Mouse (Mus musculus): ENCODE data around the gene Gys2. TPM values are rescaled to one million over a fixed set of nuclear protein-coding genes. Genes with fewer than 3 reads are reported as not detected.
A peak's percentile ranks its signal among the peaks of the same experiment; 100 is the strongest.
"Not testable (repeated sequence)": the region's sequence is repeated elsewhere in the genome, so short reads cannot be mapped to it uniquely, and the experiment has no call there.

Gene Gys2
- polyA plus RNA-seq, 1 experiment from 2014 or later = 0.11 TPM

GRCm38 (mm10) chr6:142507033-142507784, 34.3 kb upstream of the Gys2 start:
- Histone ChIP-seq H3K9me3 (replicated peaks; ENCODE audit: control insufficient read depth, low read length) (no peaks in the 10 kb centered on the region), H3K4me3 (ENCODE audit: low read length) (peak overlapping the region; percentile 86), H3K27me3 (ENCODE audit: control insufficient read depth, insufficient read depth, low read length) (no peaks in the 10 kb centered on the region), H3K36me3 (ENCODE audit: control insufficient read depth, insufficient read depth) (peaks cover 16% of the 10 kb centered on the region), H3K4me1 (ENCODE audit: control insufficient read depth, insufficient read depth, low read length) (peaks cover 23% of the 10 kb centered on the region), H3K4me2 (ENCODE audit: low read depth, low read length) (peak overlapping the region; percentile 81), H3K27ac (ENCODE audit: low read length) (peak overlapping the region; percentile 97), H3K9ac (ENCODE audit: low read length) (peak overlapping the region; percentile 92)
- peak; percentile 39 for ATAC-seq (replicated peaks; ENCODE audit: extremely low read depth, insufficient read depth, low FRiP score)
- 3% methylated on average over 30 of the region's 30 CpGs for WGBS

DNA sequence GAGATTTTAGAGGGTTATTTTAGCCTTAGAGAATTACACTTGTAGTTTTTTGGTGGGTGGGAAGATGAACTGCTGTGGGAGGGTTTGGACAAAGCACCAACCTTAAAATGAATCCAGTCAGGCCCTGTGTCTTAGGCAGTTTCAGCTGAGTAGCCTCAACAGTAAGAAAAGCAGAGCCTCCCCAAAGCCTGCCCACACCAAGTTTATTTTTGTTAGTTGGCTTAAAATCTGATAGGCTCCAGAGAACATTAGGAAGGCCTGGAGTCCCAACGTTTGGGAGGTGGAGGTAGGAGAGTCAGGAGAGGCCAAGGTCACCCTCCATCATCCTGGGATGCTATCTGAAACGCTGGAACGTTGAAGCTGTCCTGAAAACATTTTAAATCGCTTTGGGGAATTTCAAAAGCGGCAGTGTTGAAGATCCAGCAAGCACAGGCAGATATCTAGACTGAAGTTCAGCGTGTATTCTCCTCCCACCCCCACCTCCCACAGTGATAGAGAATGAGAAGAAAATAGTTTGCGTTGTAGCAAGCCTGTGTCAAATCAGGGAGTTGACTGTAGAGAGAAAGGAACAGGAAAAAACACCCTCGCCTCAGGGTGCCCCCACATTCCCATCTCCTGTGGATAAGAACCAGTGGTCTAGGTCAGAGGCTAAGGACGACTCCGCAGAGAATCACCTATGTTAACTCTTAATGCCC, 33.6 kb upstream of the Gys2 start:
- peak overlapping the region; percentile 92 for H3K9ac ChIP-seq (ENCODE audit: low read length)
- H3K27me3 ChIP-seq (ENCODE audit: control insufficient read depth, insufficient read depth, low read length) = no peaks in the 10 kb centered on the region
- peak overlapping the region; percentile 86 for H3K4me3 ChIP-seq (ENCODE audit: low read length)
- peaks cover 26% of the 10 kb centered on the region for H3K4me1 ChIP-seq (ENCODE audit: control insufficient read depth, insufficient read depth, low read length)
- H3K9me3 ChIP-seq (replicated peaks; ENCODE audit: control insufficient read depth, low read length) = no peaks in the 10 kb centered on the region
- peaks cover 22% of the 10 kb centered on the region for H3K36me3 ChIP-seq (ENCODE audit: control insufficient read depth, insufficient read depth)
- peak overlapping the region; percentile 81 for H3K4me2 ChIP-seq (ENCODE audit: low read depth, low read length)
- H3K27ac ChIP-seq (ENCODE audit: low read length) = peak overlapping the region; percentile 97
- WGBS = 9% methylated on average over 10 of the region's 10 CpGs
- ATAC-seq (replicated peaks; ENCODE audit: extremely low read depth, insufficient read depth, low FRiP score) = no peak

GRCm38 (mm10) chr6:142503601-142504000, 30.7 kb upstream of the Gys2 start:
- H3K27ac ChIP-seq (ENCODE audit: low read length) = no peak overlapping the region; the same call in 1 of the 2 replicates
- H3K27me3 ChIP-seq (ENCODE audit: control insufficient read depth, insufficient read depth, low read length) = no peaks in the 10 kb centered on the region
- 77% methylated on average over 8 of the region's 8 CpGs for WGBS
- H3K36me3 ChIP-seq (ENCODE audit: control insufficient read depth, insufficient read depth) = peaks cover 42% of the 10 kb centered on the region
- H3K4me3 ChIP-seq (ENCODE audit: low read length) = peak overlapping the region; percentile 29
- no peak for ATAC-seq (replicated peaks; ENCODE audit: extremely low read depth, insufficient read depth, low FRiP score)
- H3K9me3 ChIP-seq (replicated peaks; ENCODE audit: control insufficient read depth, low read length) = no peaks in the 10 kb centered on the region
- H3K4me2 ChIP-seq (ENCODE audit: low read depth, low read length) = peak overlapping the region; percentile 52
- peaks cover 17% of the 10 kb centered on the region for H3K4me1 ChIP-seq (ENCODE audit: control insufficient read depth, insufficient read depth, low read length)
- H3K9ac ChIP-seq (ENCODE audit: low read length) = peak overlapping the region; percentile 21

DNA sequence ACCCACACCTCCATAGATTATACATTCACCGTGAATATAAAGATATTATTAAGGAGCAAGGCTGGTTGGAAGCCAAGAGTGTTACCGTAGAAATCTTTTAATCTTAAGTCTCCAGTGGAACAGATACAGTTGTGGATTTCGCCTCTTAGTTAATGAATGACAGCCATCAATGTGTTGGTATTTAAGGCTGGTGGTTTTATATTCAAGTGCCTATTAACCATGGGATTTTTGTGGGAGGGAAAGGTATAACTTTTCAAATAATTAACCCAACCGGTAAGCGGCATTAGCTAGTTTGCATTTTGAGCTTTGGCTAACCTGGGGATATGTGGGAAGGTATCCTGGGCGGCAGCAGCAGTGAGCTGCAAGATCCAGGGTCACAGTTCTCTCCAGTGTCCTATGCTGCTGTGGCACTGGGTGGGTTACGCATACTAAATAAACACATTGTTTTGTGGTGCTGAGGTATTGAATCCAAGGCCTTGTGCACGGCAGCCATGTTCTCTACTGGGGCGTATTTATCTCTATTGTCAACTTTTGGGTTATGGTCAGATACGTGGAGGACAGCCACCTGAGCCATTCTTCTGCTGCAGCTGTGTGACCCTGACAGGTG, 29.7 kb upstream of the Gys2 start:
- WGBS = 83% methylated on average over 10 of the region's 10 CpGs
- no peak overlapping the region for H3K4me2 ChIP-seq (ENCODE audit: low read depth, low read length)
- no peak for ATAC-seq (replicated peaks; ENCODE audit: extremely low read depth, insufficient read depth, low FRiP score)

GRCm38 (mm10) chr6:142490114-142490513, 17.2 kb upstream of the Gys2 start:
- not testable (repeated sequence) for H3K4me1 ChIP-seq (ENCODE audit: control insufficient read depth, insufficient read depth, low read length); H3K4me3 ChIP-seq (ENCODE audit: low read length); H3K9ac ChIP-seq (ENCODE audit: low read length); H3K4me2 ChIP-seq (ENCODE audit: low read depth, low read length); H3K9me3 ChIP-seq (replicated peaks; ENCODE audit: control insufficient read depth, low read length); H3K27ac ChIP-seq (ENCODE audit: low read length); ATAC-seq (replicated peaks; ENCODE audit: extremely low read depth, insufficient read depth, low FRiP score); H3K27me3 ChIP-seq (ENCODE audit: control insufficient read depth, insufficient read depth, low read length)
- 89% methylated on average over 6 of the region's 6 CpGs for WGBS
- peaks cover 54% of the 10 kb centered on the region for H3K36me3 ChIP-seq (ENCODE audit: control insufficient read depth, insufficient read depth)

More for the DNA sequence above, 29.7 kb upstream of the Gys2 start:
- H3K27ac ChIP-seq (ENCODE audit: low read length) = no peak overlapping the region
- H3K4me1 ChIP-seq (ENCODE audit: control insufficient read depth, insufficient read depth, low read length) = peaks cover 10% of the 10 kb centered on the region
- no peak overlapping the region for H3K9ac ChIP-seq (ENCODE audit: low read length)
- peaks cover 52% of the 10 kb centered on the region for H3K36me3 ChIP-seq (ENCODE audit: control insufficient read depth, insufficient read depth)
- no peak overlapping the region for H3K4me3 ChIP-seq (ENCODE audit: low read length)
- no peaks in the 10 kb centered on the region for H3K9me3 ChIP-seq (replicated peaks; ENCODE audit: control insufficient read depth, low read length)
- no peaks in the 10 kb centered on the region for H3K27me3 ChIP-seq (ENCODE audit: control insufficient read depth, insufficient read depth, low read length)

DNA sequence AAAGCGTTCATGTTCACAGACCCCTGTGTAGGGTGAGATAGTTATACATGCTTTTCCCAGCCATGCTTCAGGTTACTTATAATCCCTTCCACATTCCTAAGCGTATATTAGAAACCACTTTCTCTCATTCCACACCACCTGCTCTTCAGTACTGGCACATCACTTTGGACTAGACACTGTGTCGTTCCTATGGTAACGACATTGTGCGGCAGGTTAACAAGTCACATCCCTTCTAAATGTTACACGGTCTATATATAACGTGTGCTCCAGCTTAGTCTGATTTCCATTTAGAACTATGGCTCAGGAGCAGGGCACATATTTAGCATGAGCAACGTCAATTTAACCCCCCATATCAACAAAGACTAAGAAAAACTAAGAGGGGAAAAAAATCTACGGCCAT, 14.7 kb upstream of the Gys2 start:
- WGBS = 80% methylated on average over 9 of the region's 9 CpGs

GRCm38 (mm10) chr6:142485478-142486123, 12.7 kb upstream of the Gys2 start:
- Histone ChIP-seq H3K27ac (ENCODE audit: low read length) (peak overlapping the region; percentile 87), H3K9me3 (replicated peaks; ENCODE audit: control insufficient read depth, low read length) (no peaks in the 10 kb centered on the region), H3K4me3 (ENCODE audit: low read length) (no peak overlapping the region), H3K36me3 (ENCODE audit: control insufficient read depth, insufficient read depth) (peaks cover 23% of the 10 kb centered on the region), H3K9ac (ENCODE audit: low read length) (peak overlapping the region; percentile 22; the same call in 1 of the 2 replicates), H3K4me2 (ENCODE audit: low read depth, low read length) (peak overlapping the region; percentile 58), H3K4me1 (ENCODE audit: control insufficient read depth, insufficient read depth, low read length) (peaks cover 10% of the 10 kb centered on the region), H3K27me3 (ENCODE audit: control insufficient read depth, insufficient read depth, low read length) (no peaks in the 10 kb centered on the region)
- 69% methylated on average over 4 of the region's 4 CpGs for WGBS
- ATAC-seq (replicated peaks; ENCODE audit: extremely low read depth, insufficient read depth, low FRiP score) = peak; percentile 81

More for the DNA sequence above, 14.7 kb upstream of the Gys2 start:
- H3K9me3 ChIP-seq (replicated peaks; ENCODE audit: control insufficient read depth, low read length) = no peaks in the 10 kb centered on the region
- H3K27ac ChIP-seq (ENCODE audit: low read length) = no peak overlapping the region
- no peak overlapping the region for H3K4me2 ChIP-seq (ENCODE audit: low read depth, low read length)
- peaks cover 10% of the 10 kb centered on the region for H3K4me1 ChIP-seq (ENCODE audit: control insufficient read depth, insufficient read depth, low read length)
- H3K4me3 ChIP-seq (ENCODE audit: low read length) = no peak overlapping the region
- no peak overlapping the region for H3K9ac ChIP-seq (ENCODE audit: low read length)
- no peaks in the 10 kb centered on the region for H3K27me3 ChIP-seq (ENCODE audit: control insufficient read depth, insufficient read depth, low read length)
- H3K36me3 ChIP-seq (ENCODE audit: control insufficient read depth, insufficient read depth) = peaks cover 38% of the 10 kb centered on the region
- ATAC-seq (replicated peaks; ENCODE audit: extremely low read depth, insufficient read depth, low FRiP score) = no peak

- no peak overlapping the region for H3K4me3 ChIP-seq (ENCODE audit: low read length)
- H3K36me3 ChIP-seq (ENCODE audit: control insufficient read depth, insufficient read depth) = no peaks in the 10 kb centered on the region
- H3K27ac ChIP-seq (ENCODE audit: low read length) = no peak overlapping the region
- no peaks in the 10 kb centered on the region for H3K9me3 ChIP-seq (replicated peaks; ENCODE audit: control insufficient read depth, low read length)
- no peaks in the 10 kb centered on the region for H3K27me3 ChIP-seq (ENCODE audit: control insufficient read depth, insufficient read depth, low read length)
- H3K4me1 ChIP-seq (ENCODE audit: control insufficient read depth, insufficient read depth, low read length) = no peaks in the 10 kb centered on the region
- no peak for ATAC-seq (replicated peaks; ENCODE audit: extremely low read depth, insufficient read depth, low FRiP score)
- H3K9ac ChIP-seq (ENCODE audit: low read length) = no peak overlapping the region
- 72% methylated on average over 7 of the region's 7 CpGs for WGBS
- H3K4me2 ChIP-seq (ENCODE audit: low read depth, low read length) = no peak overlapping the region
Measured at GRCm38 (mm10) chr6:142477239-142477638, 4.3 kb upstream of the Gys2 start.

All from heart, embryonic 16.5 days (tissue).